ENCODE assay signal across 10 mouse cellular contexts in the genomic region with DNA sequence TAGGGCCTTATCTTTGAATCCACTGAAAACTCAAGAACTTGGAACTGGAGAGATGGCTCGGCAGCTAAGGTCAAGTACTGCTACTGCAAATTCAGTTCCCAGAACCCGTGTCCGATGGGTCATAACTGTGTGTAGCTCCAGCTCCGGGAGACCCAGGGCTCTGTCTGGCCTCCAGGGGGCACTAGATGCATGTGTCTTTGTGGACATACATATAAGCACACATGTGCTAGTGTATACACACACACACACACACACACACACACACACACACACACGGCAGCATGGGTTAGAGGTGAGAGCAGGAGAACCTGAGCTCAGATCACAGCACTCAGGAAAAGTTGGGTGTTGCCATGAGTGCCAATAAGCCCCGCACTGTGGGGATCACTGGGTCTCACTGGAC. TPM values are rescaled to one million over a fixed set of nuclear protein-coding genes. Genes with fewer than 3 reads are reported as not detected.
DNase-seq lines count a peak whose midpoint lies in the region; ATAC-seq and TF ChIP-seq lines count a peak whose summit lies in the region.
"Had no signal": no experiment of that assay in that cellular context is flagged by ENCODE, and none has a peak within 500 bp of the region (broad histone marks: within the 10 kb centered on the region; RNA-seq: fewer than 3 reads in every experiment).

No protein-coding gene starts in this region.

- CTCF ChIA-PET in Patski (lab: Charles Lee) = interaction anchor here (0.7 to 2.6 kb wide), 8 partner anchors 8 to 273 kb away, joined by 3 to 12 read pairs (median 4); no protein-coding TSS in a partner anchor

- intact Hi-C loops in left cerebral cortex, postnatal 4 days (cut with DNase I) = no loop called here
- intact Hi-C loops in left cerebral cortex, postnatal 14 days (cut with DNase I) = no loop called here

- H3K4me1 ChIP-seq in limb, embryonic 10.5 days = no peaks in the 10 kb centered on the region
- H3K4me1 ChIP-seq: embryonic facial prominence, embryonic 12.5 days; liver, embryonic 15.5 days had no signal

- POLR2A ChIA-PET in Patski (lab: Charles Lee) = no interaction called here

- no peaks in the 10 kb centered on the region for H3K9me3 ChIP-seq in limb, embryonic 10.5 days (replicated peaks)
- H3K9me3 ChIP-seq: embryonic facial prominence, embryonic 12.5 days; liver, embryonic 15.5 days had no signal

- no peak overlapping the region for H3K27ac ChIP-seq in limb, embryonic 10.5 days
- H3K27ac ChIP-seq: embryonic facial prominence, embryonic 12.5 days; liver, embryonic 15.5 days had no signal

- DNase-seq in left cerebral cortex, postnatal 4 days = peak; percentile 24
- no peak for DNase-seq in left cerebral cortex, postnatal 14 days (ENCODE audit: low spot score in 2 of 2)
- no peak for DNase-seq in Patski (ENCODE audit: low read depth, low spot score)
- peak; percentile 43 for DNase-seq in embryo, embryonic 10 days (ENCODE audit: low spot score)
- peak; percentile 58 for DNase-seq in limb, embryonic 10.5 days (ENCODE audit: low spot score)
- no peak for DNase-seq in spleen, postnatal 4 days (ENCODE audit: low spot score in 2 of 2)
- DNase-seq in layer of hippocampus, adult 8-10 months (ENCODE audit: low spot score in 2 of 2) = no peak
- DNase-seq in layer of hippocampus, postnatal 10 days (ENCODE audit: low spot score in 2 of 2) = no peak

- in situ Hi-C loops in Patski (cut with MboI; ENCODE audit: low pct_unique_long_range_greater_than_20kb) = no loop called here

- no peak for ATAC-seq in Patski

- peak; percentile 57 for TF ChIP-seq CTCF in Patski (IDR thresholded peaks at IDR 0.05)

- no peaks in the 10 kb centered on the region for H3K36me3 ChIP-seq in limb, embryonic 10.5 days
- H3K36me3 ChIP-seq: embryonic facial prominence, embryonic 12.5 days; liver, embryonic 15.5 days had no signal

- H3K4me3 ChIP-seq in limb, embryonic 10.5 days = no peak overlapping the region
- H3K4me3 ChIP-seq: embryonic facial prominence, embryonic 12.5 days; liver, embryonic 15.5 days had no signal

- 85% methylated on average over 6 of the region's 6 CpGs for WGBS in limb, embryonic 10.5 days

- no peaks in the 10 kb centered on the region for H3K27me3 ChIP-seq in Patski
- no peaks in the 10 kb centered on the region for H3K27me3 ChIP-seq in limb, embryonic 10.5 days (ENCODE audit: low read depth, poor library complexity, severe bottlenecking)
- H3K27me3 ChIP-seq: embryonic facial prominence, embryonic 12.5 days; liver, embryonic 15.5 days had no signal

RNA-seq across cellular contexts. Expression of a gene that starts 19.2 kb away (rescaled TPM):
- 1 to 10 TPM; 1.3 to 1.8 TPM for total RNA-seq in left cerebral cortex, postnatal 4 days (2021)
- total RNA-seq in left cerebral cortex, postnatal 14 days (2021) = 1 to 10 TPM; 1.2 to 1.8 TPM
- polyA plus RNA-seq in Patski (2021) = 0.01 TPM
- polyA plus RNA-seq in limb, embryonic 10.5 days (2016; fragmentation: Nextera tagmentation; extraction: Ambion mirVana) = 0.74 and 1.8 TPM in 2 replicates
- total RNA-seq in layer of hippocampus, adult 8-10 months (2022) = 1 to 10 TPM in 1 of 4 experiments, under 1 TPM in 3; 0.50 to 1.0 (median 0.73) TPM
- total RNA-seq in layer of hippocampus, postnatal 10 days (2021) = 1 to 10 TPM in 1 of 2 experiments, under 1 TPM in 1; 0.41 to 1.1 TPM

RNA-seq across cellular contexts. Expression of a gene that starts 55.6 kb away (rescaled TPM):
- total RNA-seq in left cerebral cortex, postnatal 4 days (2021) = not detected
- not detected for total RNA-seq in left cerebral cortex, postnatal 14 days (2021)
- 3.8 TPM for polyA plus RNA-seq in Patski (2021)
- not detected in 2 replicates for polyA plus RNA-seq in limb, embryonic 10.5 days (2016; fragmentation: Nextera tagmentation; extraction: Ambion mirVana)
- not detected for total RNA-seq in layer of hippocampus, adult 8-10 months (2022)
- not detected for total RNA-seq in layer of hippocampus, postnatal 10 days (2021)
- polyA plus RNA-seq: embryonic facial prominence, embryonic 12.5 days; liver, embryonic 15.5 days had no signal

Comparison
In these comparisons a context has a peak if more than half of its experiments do, and no peak if none do; other contexts are left out.
1. DNase-seq: peak in left cerebral cortex, postnatal 4 days (single experiment), embryo, embryonic 10 days (single experiment) and limb, embryonic 10.5 days (single experiment); none in left cerebral cortex, postnatal 14 days (0 of 2), Patski (single experiment), spleen, postnatal 4 days (0 of 2), layer of hippocampus, adult 8-10 months (0 of 2) and layer of hippocampus, postnatal 10 days (0 of 2).